Mouse (Mus musculus): Measurements from ENCODE around the gene Bnc2. TPM values are rescaled to one million over a fixed set of nuclear protein-coding genes. Genes with fewer than 3 reads are reported as not detected.

Gene Bnc2
- polyA plus RNA-seq, 1 experiment: 7.4 TPM

GRCm38 (mm10) chr4:84317421-84317820, 357.7 kb downstream of the Bnc2 start:
- Histone ChIP-seq H3K4me1 (ENCODE audit: control insufficient read depth, insufficient read depth, low read length) (no peaks in the 10 kb centered on the region), H3K4me3 (replicated peaks; ENCODE audit: extremely low read depth, low read depth, low read length) (no peak overlapping the region)
- no peak for TF ChIP-seq POLR2A (IDR thresholded peaks at IDR 0.05; ENCODE audit: borderline replicate concordance, extremely low read depth, low read depth, low read length)
- no peak for TF ChIP-seq CTCF (IDR thresholded peaks at IDR 0.05; ENCODE audit: insufficient read depth, low read length)
- no peak for DNase-seq
- WGBS: 84% methylated on average over 3 of the region's 3 CpGs

GRCm38 (mm10) chr4:84311371-84311770, 363.7 kb downstream of the Bnc2 start:
- 74% methylated on average over 2 of the region's 2 CpGs for WGBS
- Histone ChIP-seq H3K4me1 (ENCODE audit: control insufficient read depth, insufficient read depth, low read length) (no peaks in the 10 kb centered on the region), H3K4me3 (replicated peaks; ENCODE audit: extremely low read depth, low read depth, low read length) (no peak overlapping the region)
- DNase-seq: no peak
- no peak for TF ChIP-seq CTCF (IDR thresholded peaks at IDR 0.05; ENCODE audit: insufficient read depth, low read length)

- DNase-seq: no peak
- 65% methylated on average over 3 of the region's 3 CpGs for WGBS
These were observed 364.2 kb downstream of the Bnc2 start for GRCm38 (mm10) chr4:84310851-84311250.

GRCm38 (mm10) chr4:84308226-84308862, 366.7 kb downstream of the Bnc2 start:
- WGBS: 30% methylated on average over 4 of the region's 4 CpGs
- Histone ChIP-seq H3K4me1 (ENCODE audit: control insufficient read depth, insufficient read depth, low read length) (no peaks in the 10 kb centered on the region), H3K4me3 (replicated peaks; ENCODE audit: extremely low read depth, low read depth, low read length) (no peak overlapping the region)
- no peak for DNase-seq
- TF ChIP-seq POLR2A (IDR thresholded peaks at IDR 0.05; ENCODE audit: borderline replicate concordance, extremely low read depth, low read depth, low read length) (no peak), CTCF (IDR thresholded peaks at IDR 0.05; ENCODE audit: insufficient read depth, low read length) (no peak)

More at GRCm38 (mm10) chr4:84310851-84311250, 364.2 kb downstream of the Bnc2 start:
- H3K4me1 ChIP-seq (ENCODE audit: control insufficient read depth, insufficient read depth, low read length): no peaks in the 10 kb centered on the region
- H3K4me3 ChIP-seq (replicated peaks; ENCODE audit: extremely low read depth, low read depth, low read length): no peak overlapping the region
- TF ChIP-seq POLR2A (IDR thresholded peaks at IDR 0.05; ENCODE audit: borderline replicate concordance, extremely low read depth, low read depth, low read length) (no peak), CTCF (IDR thresholded peaks at IDR 0.05; ENCODE audit: insufficient read depth, low read length) (no peak)

- Histone ChIP-seq H3K4me1 (ENCODE audit: control insufficient read depth, insufficient read depth, low read length) (no peaks in the 10 kb centered on the region), H3K4me3 (replicated peaks; ENCODE audit: extremely low read depth, low read depth, low read length) (no peak overlapping the region)
- WGBS: 91% methylated on average over 9 of the region's 9 CpGs
- no peak for TF ChIP-seq POLR2A (IDR thresholded peaks at IDR 0.05; ENCODE audit: borderline replicate concordance, extremely low read depth, low read depth, low read length)
- TF ChIP-seq CTCF (IDR thresholded peaks at IDR 0.05; ENCODE audit: insufficient read depth, low read length): no peak
- DNase-seq: no peak
These were observed 368.0 kb downstream of the Bnc2 start for GRCm38 (mm10) chr4:84306928-84307606.

- TF ChIP-seq POLR2A (IDR thresholded peaks at IDR 0.05; ENCODE audit: borderline replicate concordance, extremely low read depth, low read depth, low read length): no peak
- no peak for TF ChIP-seq CTCF (IDR thresholded peaks at IDR 0.05; ENCODE audit: insufficient read depth, low read length)
- 71% methylated on average over 3 of the region's 3 CpGs for WGBS
- no peaks in the 10 kb centered on the region for H3K4me1 ChIP-seq (ENCODE audit: control insufficient read depth, insufficient read depth, low read length)
- no peak overlapping the region for H3K4me3 ChIP-seq (replicated peaks; ENCODE audit: extremely low read depth, low read depth, low read length)
- DNase-seq: no peak
These were observed 372.1 kb downstream of the Bnc2 start for GRCm38 (mm10) chr4:84302949-84303348.

- TF ChIP-seq CTCF (IDR thresholded peaks at IDR 0.05; ENCODE audit: insufficient read depth, low read length) (no peak), POLR2A (IDR thresholded peaks at IDR 0.05; ENCODE audit: borderline replicate concordance, extremely low read depth, low read depth, low read length) (no peak)
- WGBS: 92% methylated on average over 5 of the region's 5 CpGs
- Histone ChIP-seq H3K4me3 (replicated peaks; ENCODE audit: extremely low read depth, low read depth, low read length) (no peak overlapping the region), H3K4me1 (ENCODE audit: control insufficient read depth, insufficient read depth, low read length) (no peaks in the 10 kb centered on the region)
- no peak for DNase-seq
These were observed 389.9 kb downstream of the Bnc2 start for GRCm38 (mm10) chr4:84285153-84285552.

- no peak for DNase-seq
- TF ChIP-seq CTCF (IDR thresholded peaks at IDR 0.05; ENCODE audit: insufficient read depth, low read length) (no peak), POLR2A (IDR thresholded peaks at IDR 0.05; ENCODE audit: borderline replicate concordance, extremely low read depth, low read depth, low read length) (no peak)
- Histone ChIP-seq H3K4me1 (ENCODE audit: control insufficient read depth, insufficient read depth, low read length) (no peaks in the 10 kb centered on the region), H3K4me3 (replicated peaks; ENCODE audit: extremely low read depth, low read depth, low read length) (no peak overlapping the region)
- WGBS: 45% methylated on average over 2 of the region's 2 CpGs
These were observed 392.4 kb downstream of the Bnc2 start for GRCm38 (mm10) chr4:84282651-84283050.

- H3K4me1 ChIP-seq (ENCODE audit: control insufficient read depth, insufficient read depth, low read length): no peaks in the 10 kb centered on the region
- TF ChIP-seq CTCF (IDR thresholded peaks at IDR 0.05; ENCODE audit: insufficient read depth, low read length): no peak
- no peak for TF ChIP-seq POLR2A (IDR thresholded peaks at IDR 0.05; ENCODE audit: borderline replicate concordance, extremely low read depth, low read depth, low read length)
- no peak for DNase-seq
- H3K4me3 ChIP-seq (replicated peaks; ENCODE audit: extremely low read depth, low read depth, low read length): no peak overlapping the region
- WGBS: 68% methylated on average over 6 of the region's 6 CpGs
These were observed 396.9 kb downstream of the Bnc2 start for GRCm38 (mm10) chr4:84278156-84278555.

GRCm38 (mm10) chr4:84276081-84276480, 399.0 kb downstream of the Bnc2 start:
- no peak overlapping the region for H3K4me3 ChIP-seq (replicated peaks; ENCODE audit: extremely low read depth, low read depth, low read length)
- no peak for TF ChIP-seq POLR2A (IDR thresholded peaks at IDR 0.05; ENCODE audit: borderline replicate concordance, extremely low read depth, low read depth, low read length)
- 85% methylated on average over 14 of the region's 14 CpGs for WGBS
- DNase-seq: no peak
- no peaks in the 10 kb centered on the region for H3K4me1 ChIP-seq (ENCODE audit: control insufficient read depth, insufficient read depth, low read length)
